ENCODE assay signal across 8 mouse cellular contexts in genomic region chr12:85473481-85474297, GRCm38 (mm10). TPM values are rescaled to one million over a fixed set of nuclear protein-coding genes. Genes with fewer than 3 reads are reported as not detected.
A peak's percentile ranks its signal among the peaks of the same experiment; 100 is the strongest.
DNase-seq lines count a peak whose midpoint lies in the region; ATAC-seq lines count a peak whose summit lies in the region.

Fos (plus strand) TSS chr12:85473890.

- ATAC-seq in hindbrain, embryonic 15.5 days (ENCODE audit: low FRiP score, low read depth) = peak; percentile 91

- peak within 1 kb of the TSS; percentile 67 for H3K27ac ChIP-seq in hindbrain, embryonic 15.5 days (replicated peaks)

- DNase-seq in R1 (ENCODE audit: low read depth, low spot score) = peak; percentile 90
- DNase-seq in cerebellum, postnatal 25 days = peak; percentile 88 to 89
- peak; percentile 89 for DNase-seq in frontal cortex, postnatal 36 days (ENCODE audit: low spot score in 2 of 2)
- DNase-seq in left cerebral cortex, adult 11 months (ENCODE audit: low spot score) = peak; percentile 80
- peak; percentile 92 for DNase-seq in lung, postnatal 4 days
- DNase-seq in retina, postnatal 1 day = peak; percentile 96
- DNase-seq in urinary bladder, adult 18-20 months (ENCODE audit: low spot score in 2 of 2) = peak; percentile 86 to 92

- H3K9ac ChIP-seq in hindbrain, embryonic 15.5 days = peak within 1 kb of the TSS; percentile 26

- peak within 1 kb of the TSS; percentile 98 for H3K4me2 ChIP-seq in hindbrain, embryonic 15.5 days

- no peaks in the 10 kb centered on the region for H3K9me3 ChIP-seq in hindbrain, embryonic 15.5 days

- under 1% methylated on average over 56 of the region's 56 CpGs for WGBS in hindbrain, embryonic 15.5 days

- peaks cover 45% of the 10 kb centered on the region for H3K4me1 ChIP-seq in hindbrain, embryonic 15.5 days (replicated peaks)

- peak within 1 kb of the TSS; percentile 60 for H3K4me3 ChIP-seq in hindbrain, embryonic 15.5 days

- peaks cover 21% of the 10 kb centered on the region for H3K27me3 ChIP-seq in hindbrain, embryonic 15.5 days

- H3K36me3 ChIP-seq in hindbrain, embryonic 15.5 days = no peaks in the 10 kb centered on the region

RNA-seq across cellular contexts. Expression of gene Fos, which starts in this region (rescaled TPM):
- 2.6 and 4.0 TPM in 2 replicates for polyA plus RNA-seq in hindbrain, embryonic 15.5 days (2015; fragmentation: Nextera tagmentation; extraction: Ambion mirVana)

Comparison
In these comparisons a context has a peak if more than half of its experiments do, and no peak if none do; other contexts are left out.
1. Peak in every context shown above with its lines: DNase-seq, ATAC-seq, H3K4me3 ChIP-seq and H3K27ac ChIP-seq.